Mouse (Mus musculus) olfactory bulb, adult 2 months (tissue): ENCODE results near the gene Mup6.

Experiments
- CTCF ChIP-seq: fragments of 200-500 bp; IDR thresholded peaks from 2 replicates; pipeline ENCODE4 v1.5.1; 2012; ENCODE audit warnings: low read depth, mild to moderate bottlenecking, low read length, moderate library complexity; ENCODE audit not compliant: insufficient read depth
- POLR2A ChIP-seq: fragments of 200-500 bp; IDR thresholded peaks from 2 replicates; pipeline ENCODE4 v1.6.1; 2012; ENCODE audit warnings: mild to moderate bottlenecking, low read depth, low read length, moderate library complexity; ENCODE audit not compliant: insufficient read depth

DNA sequence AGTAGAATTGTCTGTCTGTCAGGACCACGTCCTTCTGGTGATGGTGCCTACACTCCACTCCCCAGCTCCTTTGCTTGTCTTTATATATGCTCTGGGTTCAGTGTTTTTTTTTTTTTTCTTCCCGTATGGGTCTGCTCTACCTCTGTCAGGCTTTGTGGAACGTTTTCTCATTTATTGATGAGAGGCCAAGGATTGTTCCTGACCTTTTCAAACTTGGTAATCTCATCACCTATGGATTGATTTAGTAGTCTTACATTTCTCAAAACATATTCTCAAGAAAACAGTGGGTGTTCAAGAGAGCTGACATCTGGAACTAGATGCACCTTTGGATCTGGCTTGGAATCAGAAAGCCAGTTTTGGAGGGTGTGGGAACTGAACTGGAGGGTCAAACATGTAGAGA lies 3.5 kb upstream of the Mup6 start, which contains the start of gene Mup4:
- TF ChIP-seq CTCF = no peak
- no peak for TF ChIP-seq POLR2A
